Comparison of ENCODE assay signal across 12 mouse cellular contexts in the genomic region with DNA sequence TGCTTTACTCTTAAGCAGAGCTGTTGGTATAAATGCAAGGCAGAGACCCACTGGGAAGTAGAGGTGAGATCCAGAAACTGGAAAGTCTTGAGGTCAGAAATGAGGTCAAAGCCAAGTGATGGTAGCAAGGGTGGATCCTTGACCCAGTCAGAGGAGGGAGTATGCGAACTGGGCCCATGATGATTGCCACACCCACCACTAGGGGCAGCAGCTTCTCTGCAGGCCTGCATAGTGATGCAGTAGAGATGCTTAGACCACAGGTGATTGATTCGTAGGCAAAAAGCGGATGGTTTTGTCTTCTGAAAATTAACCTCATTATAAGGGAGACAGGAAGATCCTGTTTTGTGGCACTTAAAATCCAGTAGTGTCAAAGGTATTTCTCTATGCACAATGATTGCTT. TPM values are rescaled to one million over a fixed set of nuclear protein-coding genes. Genes with fewer than 3 reads are reported as not detected.
A peak's percentile ranks its signal among the peaks of the same experiment; 100 is the strongest.
DNase-seq lines count a peak whose midpoint lies in the region; ATAC-seq and TF ChIP-seq lines count a peak whose summit lies in the region.
"Had no signal": no experiment of that assay in that cellular context is flagged by ENCODE, and none has a peak within 500 bp of the region (broad histone marks: within the 10 kb centered on the region; RNA-seq: fewer than 3 reads in every experiment).

No protein-coding gene starts in this region.

- no peak for DNase-seq in frontal cortex, postnatal 14 days (ENCODE audit: low spot score in 2 of 2)
- DNase-seq in liver, postnatal 0 days, result no peak
- no peak for DNase-seq in brain, embryonic 14.5 days (ENCODE audit: low read depth)
- DNase-seq in spleen, adult 18-20 months, result no peak
- DNase-seq: lung, postnatal 10 days had no signal

- no peak overlapping the region for H3K4me3 ChIP-seq in liver, postnatal 0 days (ENCODE audit: low read depth, low read length)
- H3K4me3 ChIP-seq in liver, embryonic 12.5 days, result no peak overlapping the region
- H3K4me3 ChIP-seq in ES-Bruce4 (ENCODE audit: low read depth, low read length), result no peak overlapping the region
- H3K4me3 ChIP-seq: embryonic facial prominence, embryonic 12.5 days; forebrain, embryonic 15.5 days; heart, embryonic 13.5 days had no signal

- TF ChIP-seq EP300 in liver, postnatal 0 days (IDR thresholded peaks at IDR 0.05; ENCODE audit: low read depth), result no peak
- no peak for TF ChIP-seq EP300 in ES-Bruce4 (IDR thresholded peaks at IDR 0.05; ENCODE audit: insufficient read depth, low read depth, low read length)

- no peaks in the 10 kb centered on the region for H3K36me3 ChIP-seq in liver, postnatal 0 days (replicated peaks; ENCODE audit: insufficient read depth, low read length)
- no peaks in the 10 kb centered on the region for H3K36me3 ChIP-seq in liver, embryonic 12.5 days
- no peaks in the 10 kb centered on the region for H3K36me3 ChIP-seq in ES-Bruce4 (ENCODE audit: control insufficient read depth, insufficient read depth, low read length, poor library complexity, severe bottlenecking)
- H3K36me3 ChIP-seq: embryonic facial prominence, embryonic 12.5 days; forebrain, embryonic 15.5 days; heart, embryonic 13.5 days had no signal

- no peak for TF ChIP-seq POLR2A in ES-Bruce4 (IDR thresholded peaks at IDR 0.05; ENCODE audit: insufficient read depth, low read length)
- TF ChIP-seq POLR2A in brain, embryonic 14.5 days (IDR thresholded peaks at IDR 0.05; ENCODE audit: borderline replicate concordance, extremely low read depth, insufficient read depth, insufficient read length, poor library complexity, severe bottlenecking), result no peak

- H3K9me3 ChIP-seq in liver, postnatal 0 days (ENCODE audit: low read length), result no peaks in the 10 kb centered on the region
- no peaks in the 10 kb centered on the region for H3K9me3 ChIP-seq in liver, embryonic 12.5 days (replicated peaks)
- H3K9me3 ChIP-seq in ES-Bruce4 (replicated peaks; ENCODE audit: control insufficient read depth, insufficient read depth, low read length, poor library complexity, severe bottlenecking), result no peaks in the 10 kb centered on the region
- H3K9me3 ChIP-seq: embryonic facial prominence, embryonic 12.5 days; forebrain, embryonic 15.5 days; heart, embryonic 13.5 days had no signal

- no peak overlapping the region for H3K27ac ChIP-seq in liver, postnatal 0 days (ENCODE audit: low read depth)
- no peak overlapping the region for H3K27ac ChIP-seq in liver, embryonic 12.5 days
- no peak overlapping the region for H3K27ac ChIP-seq in ES-Bruce4 (ENCODE audit: insufficient read depth, low read length)
- H3K27ac ChIP-seq: embryonic facial prominence, embryonic 12.5 days; forebrain, embryonic 15.5 days; heart, embryonic 13.5 days had no signal

- no peaks in the 10 kb centered on the region; the same call in 1 of the 2 replicates for H3K4me1 ChIP-seq in liver, postnatal 0 days (ENCODE audit: insufficient read depth)
- H3K4me1 ChIP-seq in liver, embryonic 12.5 days, result no peaks in the 10 kb centered on the region
- H3K4me1 ChIP-seq in ES-Bruce4 (ENCODE audit: control insufficient read depth, insufficient read depth, low read length), result no peaks in the 10 kb centered on the region
- H3K4me1 ChIP-seq: forebrain, embryonic 15.5 days had no signal

- peak; percentile 38; the same call in 1 of the 2 replicates for ATAC-seq in frontal cortex, adult (ENCODE audit: low TSS enrichment)
- ATAC-seq in liver, postnatal 0 days, result no peak
- ATAC-seq in liver, embryonic 12.5 days, result no peak
- ATAC-seq: forebrain, embryonic 15.5 days; intestine, embryonic 16.5 days had no signal

- TF ChIP-seq CTCF in liver, postnatal 0 days (IDR thresholded peaks at IDR 0.05; ENCODE audit: low read depth), result peak; percentile 44
- peak; percentile 71 for TF ChIP-seq CTCF in ES-Bruce4 (IDR thresholded peaks at IDR 0.05; ENCODE audit: low read depth, low read length)
- peak; percentile 48; the same call in 1 of the 2 replicates for TF ChIP-seq CTCF in brain, embryonic 14.5 days (IDR thresholded peaks at IDR 0.05; ENCODE audit: borderline replicate concordance, extremely low read depth, insufficient read depth, insufficient read length)

- no peaks in the 10 kb centered on the region for H3K27me3 ChIP-seq in liver, postnatal 0 days (ENCODE audit: insufficient read depth, low read length)
- H3K27me3 ChIP-seq in liver, embryonic 12.5 days (replicated peaks), result no peaks in the 10 kb centered on the region
- no peaks in the 10 kb centered on the region; the same call in 1 of the 2 replicates for H3K27me3 ChIP-seq in ES-Bruce4 (ENCODE audit: control insufficient read depth, insufficient read depth, low read length, poor library complexity, severe bottlenecking)
- H3K27me3 ChIP-seq: embryonic facial prominence, embryonic 12.5 days; forebrain, embryonic 15.5 days; heart, embryonic 13.5 days had no signal

- no peak overlapping the region for H3K4me2 ChIP-seq in liver, postnatal 0 days (ENCODE audit: low read depth, low read length)
- H3K4me2 ChIP-seq in liver, embryonic 12.5 days, result no peak overlapping the region
- H3K4me2 ChIP-seq: embryonic facial prominence, embryonic 12.5 days; forebrain, embryonic 15.5 days; heart, embryonic 13.5 days had no signal

- 77% methylated on average over 3 of the region's 3 CpGs for WGBS in liver, postnatal 0 days (ENCODE audit: insufficient replicate concordance)
- WGBS in liver, embryonic 12.5 days (ENCODE audit: insufficient replicate concordance), result 69% methylated on average over 3 of the region's 3 CpGs

- H3K9ac ChIP-seq in liver, postnatal 0 days (replicated peaks), result no peak overlapping the region
- H3K9ac ChIP-seq in liver, embryonic 12.5 days, result no peak overlapping the region
- no peak overlapping the region for H3K9ac ChIP-seq in ES-Bruce4 (ENCODE audit: low read depth, poor library complexity, severe bottlenecking)
- H3K9ac ChIP-seq: embryonic facial prominence, embryonic 12.5 days; forebrain, embryonic 15.5 days; heart, embryonic 13.5 days had no signal

RNA-seq across cellular contexts. Expression of gene Ripply2, which starts 59.6 kb away (rescaled TPM):
- not detected in 2 replicates for polyA plus RNA-seq in liver, postnatal 0 days (2015; fragmentation: Nextera tagmentation; extraction: Ambion mirVana)
- polyA plus RNA-seq in liver, embryonic 12.5 days (2016; fragmentation: Nextera tagmentation; extraction: Ambion mirVana), result not detected in 2 replicates
- not detected in 2 replicates for polyA plus RNA-seq in ES-Bruce4 (2011; ENCODE audit: insufficient read depth, insufficient read length, low read depth, missing spikeins)
- 2.9 and 3.1 TPM in 2 replicates for polyA plus RNA-seq in brain, embryonic 14.5 days (2012; rRNA removed)
- polyA plus RNA-seq: embryonic facial prominence, embryonic 12.5 days had no signal
